Mouse (Mus musculus): ENCODE results near the gene Eps8l1. TPM values are rescaled to one million over a fixed set of nuclear protein-coding genes. Genes with fewer than 3 reads are reported as not detected.

Eps8l1 gene
- total and polyA plus RNA-seq, 3 experiments = 4.2 to 8.4 (median 6.0) TPM

DNA sequence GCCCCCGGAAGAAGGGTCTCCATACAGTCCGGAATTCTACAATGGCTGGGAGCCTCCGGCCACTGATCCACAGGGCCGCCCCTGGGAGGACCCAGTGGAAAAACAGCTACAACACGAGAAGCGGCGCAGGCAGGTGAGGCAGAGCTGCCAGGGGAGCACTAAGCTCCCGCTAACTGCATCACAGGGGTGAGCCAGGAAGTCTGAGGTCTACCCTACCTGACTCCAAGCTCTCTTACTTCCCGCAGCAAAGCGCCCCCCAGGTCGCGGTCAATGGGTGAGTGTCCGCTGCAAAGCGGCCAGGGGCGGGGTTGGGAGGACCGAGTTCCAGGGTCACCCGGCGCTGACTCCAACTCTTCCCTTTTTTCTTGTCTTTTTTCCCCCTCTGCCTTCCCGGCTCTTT, 13.5 kb downstream of the Eps8l1 start:
- no peaks in the 10 kb centered on the region for H3K4me1 ChIP-seq (ENCODE audit: control insufficient read depth in 1 of 2, insufficient read depth in 2 of 2)
- no peak overlapping the region for H3K4me3 ChIP-seq (replicated peaks in 1 of 3; ENCODE audit: low read depth in 2 of 3, low read length in 2 of 3, poor library complexity in 1 of 3)
- no peak for DNase-seq (ENCODE audit: extremely low read depth)
- TF ChIP-seq HCFC1 (IDR thresholded peaks at IDR 0.05; ENCODE audit: low read depth, low read length) = no peak
- TF ChIP-seq PAX5 (IDR thresholded peaks at IDR 0.05; ENCODE audit: low read length) = no peak
- no peak for TF ChIP-seq MXI1 (IDR thresholded peaks at IDR 0.05; ENCODE audit: low read depth, low read length)
- no peak for TF ChIP-seq MYC (IDR thresholded peaks at IDR 0.05; ENCODE audit: low read depth, low read length)
- TF ChIP-seq TCF12 (IDR thresholded peaks at IDR 0.05; ENCODE audit: low read depth, low read length) = no peak
- TF ChIP-seq NELFE (IDR thresholded peaks at IDR 0.05; ENCODE audit: low read depth, low read length) = no peak
- TF ChIP-seq SMC3 (IDR thresholded peaks at IDR 0.05; ENCODE audit: low read depth, low read length) = no peak
- TF ChIP-seq MAX (IDR thresholded peaks at IDR 0.05; ENCODE audit: low read length) = no peak
- TF ChIP-seq RAD21 (IDR thresholded peaks at IDR 0.05; ENCODE audit: low read depth, low read length) = no peak
- TF ChIP-seq JUN (IDR thresholded peaks at IDR 0.05; ENCODE audit: insufficient read depth, low read depth, low read length) = no peak
- TF ChIP-seq ZKSCAN1 (IDR thresholded peaks at IDR 0.05; ENCODE audit: borderline replicate concordance, low read depth, low read length) = no peak
- H3K4me2 ChIP-seq (ENCODE audit: insufficient read depth, low read depth, poor library complexity, severe bottlenecking) = no peak overlapping the region
- peaks cover 38 to 83% of the 10 kb centered on the region in 2 experiments for H3K36me3 ChIP-seq (replicated peaks in 1 of 2; ENCODE audit: control insufficient read depth in 1 of 2, insufficient read depth in 1 of 2, low read length in 1 of 2)
- no peaks in the 10 kb centered on the region for H3K27me3 ChIP-seq (replicated peaks)
- H3K9ac ChIP-seq (ENCODE audit: insufficient read depth, low read depth) = no peak overlapping the region
- no peaks in the 10 kb centered on the region for H3K79me2 ChIP-seq (replicated peaks; ENCODE audit: control insufficient read depth, extremely low read depth, insufficient read depth, poor library complexity, severe bottlenecking)
- H3K9me3 ChIP-seq (replicated peaks; ENCODE audit: low read length) = no peaks in the 10 kb centered on the region
- no peak overlapping the region for H3K27ac ChIP-seq (ENCODE audit: insufficient read depth, low read depth)
- in situ Hi-C loops (cut with MboI; ENCODE audit: low pct_ligation_motif_present, low pct_unique_long_range_greater_than_20kb, low sequenced_read_pairs) = no loop called here
- dilution Hi-C loops (cut with MboI; ENCODE audit: extremely low pct_ligation_motif_present, extremely low pct_unique_long_range_greater_than_20kb, low sequenced_read_pairs) = no loop called here

DNA sequence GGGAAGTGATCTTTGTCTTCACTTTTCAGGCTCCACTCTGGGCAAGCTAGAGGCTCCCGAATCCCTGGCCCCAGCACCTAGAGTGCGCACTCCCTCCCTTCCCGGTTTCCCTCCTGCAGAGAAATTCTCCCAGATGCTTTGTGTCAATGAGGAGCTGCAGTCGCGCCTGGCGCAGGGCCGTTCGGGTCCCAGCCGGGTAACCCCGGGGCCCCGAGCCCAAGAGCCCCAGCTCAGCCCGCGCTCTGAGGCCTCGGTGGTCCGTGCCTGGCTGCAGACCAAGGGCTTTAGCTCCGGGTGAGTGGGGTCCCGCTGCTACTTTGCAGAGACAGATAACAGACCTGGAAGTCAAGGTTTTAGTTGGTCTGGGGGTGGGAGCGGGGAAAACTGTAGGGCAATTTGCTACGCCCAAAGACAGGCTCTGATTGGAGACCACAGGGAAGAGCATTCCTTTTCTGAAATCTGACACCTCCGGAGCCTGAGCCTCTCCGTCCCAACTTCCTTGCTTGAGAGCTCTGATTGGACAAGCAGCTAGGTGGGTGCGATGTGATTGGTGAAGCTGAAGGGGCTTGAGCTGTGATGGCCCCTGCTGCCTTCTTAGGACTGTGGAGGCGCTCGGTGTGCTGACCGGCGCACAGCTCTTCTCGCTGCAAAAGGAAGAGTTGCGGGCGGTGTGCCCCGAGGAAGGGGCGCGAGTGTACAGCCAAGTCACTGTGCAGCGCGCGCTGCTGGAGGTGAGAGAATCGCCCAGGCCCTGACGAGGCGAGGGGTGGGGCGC, 17.7 kb downstream of the Eps8l1 start:
- dilution Hi-C loops (cut with MboI; ENCODE audit: extremely low pct_ligation_motif_present, extremely low pct_unique_long_range_greater_than_20kb, low sequenced_read_pairs) (no loop called here), in situ Hi-C loops (cut with MboI; ENCODE audit: low pct_ligation_motif_present, low pct_unique_long_range_greater_than_20kb, low sequenced_read_pairs) (loop anchor here (5.0 kb wide), 1 partner anchor 49 kb away; no protein-coding TSS in a partner anchor)
- no peak overlapping the region for H3K27ac ChIP-seq (ENCODE audit: insufficient read depth, low read depth)
- H3K27me3 ChIP-seq (replicated peaks) = no peaks in the 10 kb centered on the region
- H3K4me3 ChIP-seq (replicated peaks in 1 of 3; ENCODE audit: low read depth in 2 of 3, low read length in 2 of 3, poor library complexity in 1 of 3) = no peak overlapping the region
- H3K4me1 ChIP-seq (ENCODE audit: control insufficient read depth in 1 of 2, insufficient read depth in 2 of 2) = no peaks in the 10 kb centered on the region
- no peaks in the 10 kb centered on the region for H3K9me3 ChIP-seq (replicated peaks; ENCODE audit: low read length)
- TF ChIP-seq MAX (IDR thresholded peaks at IDR 0.05; ENCODE audit: low read length) = no peak
- TF ChIP-seq NRF1 (IDR thresholded peaks at IDR 0.05; ENCODE audit: low read depth, low read length) = no peak
- no peak for TF ChIP-seq RAD21 (IDR thresholded peaks at IDR 0.05; ENCODE audit: low read depth, low read length)
- TF ChIP-seq TBP (conservative IDR thresholded peaks at IDR 0.05; ENCODE audit: low read depth, low read length) = no peak
- TF ChIP-seq E2F4 (IDR thresholded peaks at IDR 0.05; ENCODE audit: insufficient replicate concordance, low read depth, low read length) = no peak
- no peak for TF ChIP-seq ELF1 (IDR thresholded peaks at IDR 0.05; ENCODE audit: low read depth, low read length)
- no peak for TF ChIP-seq JUND (conservative IDR thresholded peaks at IDR 0.05; ENCODE audit: low read depth, low read length)
- no peak for TF ChIP-seq POLR2A (IDR thresholded peaks at IDR 0.05; ENCODE audit: low read depth, low read length)
- TF ChIP-seq KAT2A (IDR thresholded peaks at IDR 0.05; ENCODE audit: insufficient replicate concordance, low read length) = no peak
- no peak for TF ChIP-seq CHD2 (IDR thresholded peaks at IDR 0.05; ENCODE audit: low read length)
- no peak for TF ChIP-seq ZNF384 (IDR thresholded peaks at IDR 0.05; ENCODE audit: low read depth, low read length)
- no peak for TF ChIP-seq PAX5 (IDR thresholded peaks at IDR 0.05; ENCODE audit: low read length)
- TF ChIP-seq SIN3A (IDR thresholded peaks at IDR 0.05; ENCODE audit: low read length) = no peak
- TF ChIP-seq MXI1 (IDR thresholded peaks at IDR 0.05; ENCODE audit: low read depth, low read length) = no peak
- TF ChIP-seq ZC3H11A (IDR thresholded peaks at IDR 0.05; ENCODE audit: low read depth, low read length) = no peak
- no peak for TF ChIP-seq SMC3 (IDR thresholded peaks at IDR 0.05; ENCODE audit: low read depth, low read length)
- TF ChIP-seq USF2 (conservative IDR thresholded peaks at IDR 0.05; ENCODE audit: low read depth, low read length) = no peak
- TF ChIP-seq ZMIZ1 (IDR thresholded peaks at IDR 0.05; ENCODE audit: low read depth, low read length) = no peak
- no peaks in the 10 kb centered on the region for H3K79me2 ChIP-seq (replicated peaks; ENCODE audit: control insufficient read depth, extremely low read depth, insufficient read depth, poor library complexity, severe bottlenecking)
- H3K4me2 ChIP-seq (ENCODE audit: insufficient read depth, low read depth, poor library complexity, severe bottlenecking) = no peak overlapping the region
- DNase-seq (ENCODE audit: extremely low read depth) = no peak
- no peak overlapping the region for H3K9ac ChIP-seq (ENCODE audit: insufficient read depth, low read depth)
- H3K36me3 ChIP-seq (replicated peaks in 1 of 2; ENCODE audit: control insufficient read depth in 1 of 2, insufficient read depth in 1 of 2, low read length in 1 of 2) = peaks cover 48 to 84% of the 10 kb centered on the region in 2 experiments

Data from CH12.LX (cell line).